Mouse (Mus musculus): ENCODE measurements around the gene Med4. TPM values are rescaled to one million over a fixed set of nuclear protein-coding genes. Genes with fewer than 3 reads are reported as not detected.
"Not testable (repeated sequence)": the region's sequence is repeated elsewhere in the genome, so short reads cannot be mapped to it uniquely, and the experiment has no call there.

The Med4 gene
- total RNA-seq, 2 experiments from 2014 or later = 31.7 to 35.4 TPM

DNA sequence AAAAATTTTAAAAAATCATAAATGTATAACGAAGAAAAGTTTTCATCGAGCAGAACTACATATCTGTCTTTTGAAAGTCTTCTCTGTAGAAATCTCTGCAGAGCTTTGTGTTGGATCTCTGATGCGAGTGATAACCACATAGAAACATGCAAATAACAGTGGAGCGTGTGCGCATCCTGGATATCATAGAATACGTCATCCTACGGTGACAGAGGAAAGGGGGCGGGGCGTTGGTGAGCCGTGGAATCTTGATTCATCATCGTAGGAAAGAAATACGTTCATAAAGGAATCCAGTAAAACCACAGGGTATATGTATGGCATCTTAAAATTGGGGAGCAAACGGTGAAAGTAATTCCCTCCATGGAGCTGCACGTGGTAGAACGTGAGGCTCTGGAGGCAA is 2.6 kb upstream of the Med4 start:
- TF ChIP-seq CTCF (conservative IDR thresholded peaks at IDR 0.05) = no peak
- DNase-seq (ENCODE audit: low spot score in 2 of 2) = no peak
- Histone ChIP-seq H3K27ac (no peak overlapping the region), H3K4me3 (no peak overlapping the region)

GRCm38 (mm10) chr14:73507702-73508376 is 2.0 kb upstream of the Med4 start:
- peak overlapping the region; percentile 39; the same call in 1 of the 2 replicates for H3K27ac ChIP-seq
- no peak for TF ChIP-seq CTCF (conservative IDR thresholded peaks at IDR 0.05)
- no peak for DNase-seq (ENCODE audit: low spot score in 2 of 2)
- H3K4me3 ChIP-seq = no peak overlapping the region; the same call in 1 of the 2 replicates

GRCm38 (mm10) chr14:73508630-73509395 is 1.0 kb upstream of the Med4 start:
- Histone ChIP-seq H3K27ac (no peak overlapping the region), H3K4me3 (no peak overlapping the region)
- DNase-seq (ENCODE audit: low spot score in 2 of 2) = no peak
- TF ChIP-seq CTCF (conservative IDR thresholded peaks at IDR 0.05) = no peak

DNA sequence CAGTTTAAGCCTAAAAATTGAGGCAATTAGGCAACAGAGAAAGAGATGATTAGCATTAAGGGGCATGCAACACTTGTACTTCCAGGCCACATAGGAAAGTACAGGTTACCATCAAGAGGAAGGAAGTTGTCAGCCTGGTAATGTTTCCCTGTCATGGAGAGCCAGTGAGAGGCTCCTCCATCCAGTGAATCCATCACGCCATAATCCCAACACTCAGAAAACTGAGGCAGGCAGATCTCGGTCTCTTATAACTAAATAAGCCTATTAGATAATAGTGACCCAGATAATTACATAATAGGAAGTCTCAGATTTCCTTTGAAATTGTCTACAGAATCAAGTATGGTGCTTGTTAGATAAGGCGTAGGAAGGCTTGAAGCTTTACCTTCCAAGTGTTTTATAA is 14.3 kb downstream of the Med4 start:
- no peak for TF ChIP-seq CTCF (conservative IDR thresholded peaks at IDR 0.05)
- no peak for DNase-seq (ENCODE audit: low spot score in 2 of 2)
- Histone ChIP-seq H3K4me3 (peak overlapping the region; percentile 54), H3K27ac (peak overlapping the region; percentile 97)

- H3K27ac ChIP-seq = peak within 1 kb of the TSS; percentile 97
- DNase-seq (ENCODE audit: low spot score in 2 of 2) = peak; percentile 94
- H3K4me3 ChIP-seq = peak within 1 kb of the TSS; percentile 54
- TF ChIP-seq CTCF (conservative IDR thresholded peaks at IDR 0.05) = peak; percentile 97
Measured at GRCm38 (mm10) chr14:73524766-73525448, 15.1 kb downstream of the Med4 start, which contains the start of gene Sucla2. Gene Sucla2 (plus strand): TSS chr14:73525319.

DNA sequence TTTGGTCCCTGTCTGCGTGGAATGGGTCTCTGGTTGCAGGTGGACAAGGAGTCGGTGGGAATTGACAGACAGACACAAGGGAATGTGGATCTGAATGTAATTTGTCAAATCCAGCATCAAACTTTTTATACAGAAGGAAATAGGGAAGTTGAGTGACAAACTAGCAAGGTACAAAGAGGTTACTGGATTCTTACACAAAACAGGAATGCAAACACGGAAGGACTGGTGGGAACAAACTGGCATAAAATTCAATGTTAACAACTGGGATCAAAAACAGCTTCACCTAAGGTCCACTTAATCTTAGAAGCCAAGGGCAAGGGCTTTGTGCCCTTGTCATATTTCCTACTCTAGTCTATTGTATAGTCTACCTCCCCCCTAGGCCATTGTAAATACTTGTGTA is 18.8 kb downstream of the Med4 start:
- not testable (repeated sequence) for DNase-seq (ENCODE audit: low spot score in 2 of 2); H3K27ac ChIP-seq; H3K4me3 ChIP-seq

- no peak for TF ChIP-seq CTCF (conservative IDR thresholded peaks at IDR 0.05)
- DNase-seq (ENCODE audit: low spot score in 2 of 2) = no peak
- H3K27ac ChIP-seq = no peak overlapping the region
- no peak overlapping the region for H3K4me3 ChIP-seq
Measured at GRCm38 (mm10) chr14:73533755-73534465, 24.1 kb downstream of the Med4 start.

DNA sequence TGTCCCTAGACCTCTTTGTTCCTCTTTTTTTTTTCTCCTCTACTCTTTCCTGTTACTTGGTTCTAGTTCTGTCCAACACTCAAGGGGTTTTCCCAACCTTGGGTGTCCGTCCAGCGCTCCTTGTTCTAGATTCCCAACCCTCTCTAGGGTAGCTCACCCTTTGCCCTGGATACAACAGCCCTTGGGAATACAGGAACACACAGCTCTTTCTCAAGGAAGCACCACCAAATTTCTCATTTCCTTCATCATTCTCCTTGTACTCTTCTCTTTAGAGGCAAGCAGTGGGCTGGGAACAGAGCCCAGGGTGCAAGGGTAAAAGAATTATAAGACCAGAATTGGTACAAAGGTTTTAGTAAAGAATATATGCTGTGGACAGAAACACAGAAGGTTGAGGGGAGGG is 25.8 kb downstream of the Med4 start:
- no peak overlapping the region for H3K4me3 ChIP-seq
- no peak for TF ChIP-seq CTCF (conservative IDR thresholded peaks at IDR 0.05)
- H3K27ac ChIP-seq = no peak overlapping the region
- no peak for DNase-seq (ENCODE audit: low spot score in 2 of 2)

- DNase-seq (ENCODE audit: low spot score in 2 of 2) = no peak
- no peak for TF ChIP-seq CTCF (conservative IDR thresholded peaks at IDR 0.05)
- no peak overlapping the region for H3K27ac ChIP-seq
- H3K4me3 ChIP-seq = no peak overlapping the region
Measured at GRCm38 (mm10) chr14:73543781-73544180, 34.0 kb downstream of the Med4 start.

GRCm38 (mm10) chr14:73547034-73547433 is 37.2 kb downstream of the Med4 start:
- H3K4me3 ChIP-seq = no peak overlapping the region
- TF ChIP-seq CTCF (conservative IDR thresholded peaks at IDR 0.05) = no peak
- no peak for DNase-seq (ENCODE audit: low spot score in 2 of 2)
- H3K27ac ChIP-seq = no peak overlapping the region

GRCm38 (mm10) chr14:73548051-73548450 is 38.2 kb downstream of the Med4 start, which contains the start of gene Nudt15:
Gene Nudt15 (minus strand): TSS chr14:73548242.
- no peak for DNase-seq (ENCODE audit: low spot score in 2 of 2)
- H3K4me3 ChIP-seq = no peak within 1 kb of the TSS
- no peak within 1 kb of the TSS for H3K27ac ChIP-seq
- no peak for TF ChIP-seq CTCF (conservative IDR thresholded peaks at IDR 0.05)

DNA sequence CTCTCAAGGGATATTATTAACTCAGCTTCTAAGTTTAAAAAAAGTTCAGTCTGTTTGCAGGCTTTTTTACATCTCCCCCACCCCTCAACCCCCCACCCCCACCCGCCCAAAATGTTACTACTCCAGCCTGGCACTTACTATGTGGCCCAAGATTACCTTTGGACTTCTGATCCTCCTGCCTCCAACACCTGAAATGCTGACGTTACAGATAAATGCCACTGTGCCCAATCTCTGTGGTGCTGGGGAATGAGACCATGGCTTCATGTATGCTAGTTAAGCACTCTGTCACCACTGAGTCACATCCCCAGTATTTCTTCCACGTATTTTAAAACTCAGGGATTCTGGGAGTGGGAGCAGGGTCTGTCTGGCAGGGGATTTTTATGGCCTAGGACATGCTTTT is 40.5 kb downstream of the Med4 start:
- no peak for DNase-seq (ENCODE audit: low spot score in 2 of 2)
- H3K27ac ChIP-seq = peak overlapping the region; percentile 40
- H3K4me3 ChIP-seq = no peak overlapping the region
- no peak for TF ChIP-seq CTCF (conservative IDR thresholded peaks at IDR 0.05)
